Mouse (Mus musculus) stomach, postnatal 0 days (tissue): ENCODE measurements around the gene Erbin.

Source experiments
- CTCF ChIP-seq: IDR thresholded peaks from 2 replicates; pipeline ENCODE4 v1.5.1; 2016; ENCODE audit warnings: antibody characterized with exemption, low read depth, mild to moderate bottlenecking, moderate library complexity
- EP300 ChIP-seq: optimal IDR thresholded peaks from 2 replicates; pipeline ENCODE3; 2016; ENCODE audit warnings: antibody characterized with exemption

DNA sequence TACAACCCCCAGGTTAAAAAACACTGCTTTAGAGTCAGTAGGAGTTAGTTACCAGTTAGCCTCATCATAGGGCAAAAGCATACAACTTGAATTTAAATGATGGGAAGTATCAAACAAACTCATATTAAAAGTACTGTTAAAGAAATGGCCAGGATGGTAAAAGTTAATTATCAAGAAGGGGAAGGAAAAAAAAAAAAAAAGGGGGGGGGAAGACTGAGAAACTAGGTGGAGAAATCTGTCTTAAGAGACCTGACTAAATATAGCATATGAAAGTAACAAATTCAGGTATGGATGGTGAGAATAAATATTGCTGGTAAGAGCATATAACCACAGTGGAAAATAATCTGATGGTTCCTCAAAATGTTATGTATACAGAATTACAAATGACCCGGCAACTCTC, 50.2 kb downstream of the Erbin start:
- TF ChIP-seq EP300 (no peak), CTCF (no peak)
